ENCODE assay signal across 20 mouse cellular contexts in the genomic region with DNA sequence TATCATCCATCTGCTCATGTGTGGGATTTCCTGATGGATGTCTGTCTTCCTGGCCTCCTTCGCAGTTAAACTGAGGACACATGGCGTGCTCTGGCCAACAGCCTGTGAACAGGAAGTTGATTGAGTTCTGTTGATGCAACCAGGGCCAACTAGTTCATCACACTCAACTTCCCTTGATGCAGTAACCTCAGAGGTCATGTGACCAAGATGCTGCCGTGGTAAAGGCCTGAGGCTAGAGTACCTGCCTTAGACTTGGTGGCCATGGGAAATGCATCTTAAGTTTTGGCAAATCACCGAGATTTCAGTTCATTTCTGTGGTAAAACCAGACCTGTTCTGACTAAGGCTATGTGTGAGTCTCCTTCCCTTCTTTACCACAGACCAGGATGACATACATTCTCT. TPM values are rescaled to one million over a fixed set of nuclear protein-coding genes. Genes with fewer than 3 reads are reported as not detected.
A peak's percentile ranks its signal among the peaks of the same experiment; 100 is the strongest.
DNase-seq lines count a peak whose midpoint lies in the region; ATAC-seq and TF ChIP-seq lines count a peak whose summit lies in the region.
"Had no signal": no experiment of that assay in that cellular context is flagged by ENCODE, and none has a peak within 500 bp of the region (broad histone marks: within the 10 kb centered on the region; RNA-seq: fewer than 3 reads in every experiment).

No protein-coding gene starts in this region.

- peak; percentile 60 for ATAC-seq in inflammation-experienced regulatory T-cells, adult 6 months
- no peak for ATAC-seq in stomach, postnatal 0 days (ENCODE audit: low FRiP score, low TSS enrichment)

- no peaks in the 10 kb centered on the region for H3K9me3 ChIP-seq in CH12.LX (replicated peaks; ENCODE audit: low read length)
- no peaks in the 10 kb centered on the region for H3K9me3 ChIP-seq in stomach, postnatal 0 days (ENCODE audit: control insufficient read depth, low read length)
- H3K9me3 ChIP-seq: kidney, embryonic 15.5 days; liver, embryonic 15.5 days had no signal

- peaks cover 3 to 36% of the 10 kb centered on the region in 2 experiments for H3K4me1 ChIP-seq in CH12.LX (ENCODE audit: control insufficient read depth in 1 of 2, insufficient read depth in 2 of 2)
- no peaks in the 10 kb centered on the region for H3K4me1 ChIP-seq in stomach, postnatal 0 days (replicated peaks; ENCODE audit: control insufficient read depth, insufficient read depth)
- H3K4me1 ChIP-seq: kidney, embryonic 15.5 days; liver, embryonic 15.5 days had no signal

- no peak overlapping the region for H3K4me3 ChIP-seq in CH12.LX (replicated peaks in 1 of 3; ENCODE audit: low read depth in 2 of 3, low read length in 2 of 3, poor library complexity in 1 of 3)
- no peak overlapping the region for H3K4me3 ChIP-seq in myocyte
- H3K4me3 ChIP-seq in stomach, postnatal 0 days (ENCODE audit: low read depth, low read length): no peak overlapping the region
- H3K4me3 ChIP-seq: kidney, embryonic 15.5 days; liver, embryonic 15.5 days had no signal

- TF ChIP-seq EP300 in CH12.LX (IDR thresholded peaks at IDR 0.05; ENCODE audit: low read length): no peak
- TF ChIP-seq EP300 in stomach, postnatal 0 days (optimal IDR thresholded peaks at IDR 0.05): no peak

- H3K27me3 ChIP-seq in CH12.LX (replicated peaks) (no peaks in the 10 kb centered on the region), myocyte (ENCODE audit: control insufficient read depth, insufficient read depth, insufficient read length) (no peaks in the 10 kb centered on the region)
- no peaks in the 10 kb centered on the region for H3K27me3 ChIP-seq in stomach, postnatal 0 days (ENCODE audit: control insufficient read depth, insufficient read depth, low read length)
- H3K27me3 ChIP-seq: kidney, embryonic 15.5 days had no signal

- dilution Hi-C loops in CH12.LX (cut with MboI; ENCODE audit: extremely low pct_ligation_motif_present, extremely low pct_unique_long_range_greater_than_20kb, low sequenced_read_pairs): no loop called here

- H3K36me3 ChIP-seq in CH12.LX (replicated peaks in 1 of 2; ENCODE audit: control insufficient read depth in 1 of 2, insufficient read depth in 1 of 2, low read length in 1 of 2) (no peaks in the 10 kb centered on the region), myocyte (ENCODE audit: control insufficient read depth, insufficient read depth) (no peaks in the 10 kb centered on the region)
- H3K36me3 ChIP-seq in stomach, postnatal 0 days (ENCODE audit: control insufficient read depth, insufficient read depth, low read length): no peaks in the 10 kb centered on the region
- H3K36me3 ChIP-seq: kidney, embryonic 15.5 days; liver, embryonic 15.5 days had no signal

- no peaks in the 10 kb centered on the region for H3K79me2 ChIP-seq in CH12.LX (replicated peaks; ENCODE audit: control insufficient read depth, extremely low read depth, insufficient read depth, poor library complexity, severe bottlenecking)
- no peaks in the 10 kb centered on the region for H3K79me2 ChIP-seq in myocyte (ENCODE audit: control insufficient read depth, insufficient read depth)

- in situ Hi-C loops in CH12.LX (cut with MboI; ENCODE audit: low pct_ligation_motif_present, low pct_unique_long_range_greater_than_20kb, low sequenced_read_pairs): no loop called here

- TF ChIP-seq RAD21 in CH12.LX (IDR thresholded peaks at IDR 0.05; ENCODE audit: low read depth, low read length): no peak

- no peak overlapping the region for H3K4me2 ChIP-seq in CH12.LX (ENCODE audit: insufficient read depth, low read depth, poor library complexity, severe bottlenecking)
- H3K4me2 ChIP-seq in myocyte (ENCODE audit: low read depth): no peak overlapping the region
- no peak overlapping the region for H3K4me2 ChIP-seq in stomach, postnatal 0 days (replicated peaks; ENCODE audit: low read depth)
- H3K4me2 ChIP-seq: kidney, embryonic 15.5 days; liver, embryonic 15.5 days had no signal

- no peak overlapping the region for H3K27ac ChIP-seq in CH12.LX (ENCODE audit: insufficient read depth, low read depth)
- no peak overlapping the region for H3K27ac ChIP-seq in stomach, postnatal 0 days (replicated peaks)
- H3K27ac ChIP-seq: kidney, embryonic 15.5 days; liver, embryonic 15.5 days had no signal

- no peak overlapping the region for H3K9ac ChIP-seq in CH12.LX (ENCODE audit: insufficient read depth, low read depth)
- H3K9ac ChIP-seq in stomach, postnatal 0 days (ENCODE audit: low read length): no peak overlapping the region
- H3K9ac ChIP-seq: kidney, embryonic 15.5 days; liver, embryonic 15.5 days had no signal

- H3ac ChIP-seq in myocyte (ENCODE audit: control insufficient read depth, insufficient read length): no peak overlapping the region

- DNase-seq in 416B (ENCODE audit: low read depth) (peak; percentile 68), CH12.LX (ENCODE audit: extremely low read depth) (peak; percentile 62)
- no peak for DNase-seq in stomach, postnatal 0 days (ENCODE audit: low spot score)
- no peak for DNase-seq in urinary bladder, postnatal 36 days (ENCODE audit: low spot score in 2 of 2)
- DNase-seq in thymus, adult 18-20 months: no peak
- DNase-seq: adrenal gland, postnatal 36 days; cerebellum, adult 8-10 months; heart, adult 18-20 months had no signal

- no peak for TF ChIP-seq CTCF in CH12.LX (conservative IDR thresholded peaks at IDR 0.05 in 1 of 2, IDR thresholded peaks at IDR 0.05 in 1 of 2; ENCODE audit: low read depth in 2 of 2, low read length in 2 of 2)
- TF ChIP-seq CTCF in stomach, postnatal 0 days (IDR thresholded peaks at IDR 0.05; ENCODE audit: low read depth): no peak

- TF ChIP-seq POLR2A in CH12.LX (IDR thresholded peaks at IDR 0.05; ENCODE audit: low read depth, low read length) (no peak), myocyte (IDR thresholded peaks at IDR 0.05; ENCODE audit: insufficient read length, low read depth) (no peak)

- 66% methylated on average over 4 of the region's 4 CpGs for WGBS in stomach, postnatal 0 days

TF ChIP-seq in CH12.LX, 34 proteins besides CTCF, POLR2A, EP300 and RAD21:
- TF ChIP-seq ELF1 (IDR thresholded peaks at IDR 0.05; ENCODE audit: low read depth, low read length): no peak
- TF ChIP-seq ETS1 (conservative IDR thresholded peaks at IDR 0.05; ENCODE audit: low read depth, low read length): no peak
- no peak for TF ChIP-seq ZNF384 (IDR thresholded peaks at IDR 0.05; ENCODE audit: low read depth, low read length)
- TF ChIP-seq USF2 (conservative IDR thresholded peaks at IDR 0.05; ENCODE audit: low read depth, low read length): peak; percentile 51
- no peak for TF ChIP-seq JUN (IDR thresholded peaks at IDR 0.05; ENCODE audit: insufficient read depth, low read depth, low read length)
- peak; percentile 29; the same call in 1 of the 2 replicates for TF ChIP-seq BHLHE40 (IDR thresholded peaks at IDR 0.05; ENCODE audit: low read depth, low read length)
- peak; percentile 57 for TF ChIP-seq USF1 (IDR thresholded peaks at IDR 0.05; ENCODE audit: low read depth, low read length)

TF ChIP-seq in myocyte, 11 proteins besides CTCF, POLR2A, EP300 and RAD21:
- TF ChIP-seq USF1 (IDR thresholded peaks at IDR 0.05; ENCODE audit: low read depth) (peak; percentile 58), MYOG (IDR thresholded peaks at IDR 0.05; ENCODE audit: control insufficient read depth in 1 of 3, insufficient read depth in 1 of 3, insufficient read length in 2 of 3, low read depth in 2 of 3) (no peak)
TF ChIP-seq in myocyte: peak in this region for 1.

RNA-seq across cellular contexts. Expression of a gene that starts 6.1 kb away (rescaled TPM):
- total RNA-seq in CH12.LX (2012; rRNA removed): 0.04 TPM in 1 of 2 replicates, not detected in the other
- total RNA-seq in CH12.LX (2014; rRNA removed): 0.17 TPM in 1 of 2 replicates, not detected in the other
- 0.13 TPM in 1 of 2 replicates, not detected in the other for polyA plus RNA-seq in CH12.LX (2012; ENCODE audit: insufficient read length, low read depth)
- polyA plus RNA-seq in inflammation-experienced regulatory T-cells, adult 6 months (2017; shearing (Covaris generic)): under 1 TPM in 1 of 3 experiments, not detected in 2; 0.17 TPM
- polyA plus RNA-seq in myocyte (2012; fragmentation: generic; extraction: Trizol): not detected
- 4.6 and 5.8 TPM in 2 replicates for polyA plus RNA-seq in stomach, postnatal 0 days (2015; fragmentation: Nextera tagmentation; extraction: Ambion mirVana)
- total RNA-seq: gastrocnemius, adult 8-10 months; heart, adult 18-20 months; megakaryocyte-erythroid progenitor cell, adult 5-6 weeks had no signal
- polyA plus RNA-seq: embryonic facial prominence, embryonic 14.5 days; limb, embryonic 11.5 days; urinary bladder, adult 2 months had no signal

RNA-seq across cellular contexts. Expression of a gene that starts 18.8 kb away (rescaled TPM):
- total RNA-seq in CH12.LX (2012; rRNA removed) (13.3 and 15.0 TPM in 2 replicates), CH12.LX (2014; rRNA removed) (22.6 and 23.6 TPM in 2 replicates)
- polyA plus RNA-seq in CH12.LX (2012; ENCODE audit: insufficient read length, low read depth) (30.5 and 35.6 TPM in 2 replicates), myocyte (2012; fragmentation: generic; extraction: Trizol) (9.9 TPM)
- 10 to 100 TPM in 1 of 3 experiments, 1 to 10 TPM in 2; 3.2 to 46.2 (median 5.8) TPM for polyA plus RNA-seq in inflammation-experienced regulatory T-cells, adult 6 months (2017; shearing (Covaris generic))
- 9.0 and 9.8 TPM in 2 replicates for polyA plus RNA-seq in stomach, postnatal 0 days (2015; fragmentation: Nextera tagmentation; extraction: Ambion mirVana)
- total RNA-seq: gastrocnemius, adult 8-10 months had no signal

RNA-seq across cellular contexts. Expression of a gene that starts 55.1 kb away (rescaled TPM):
- total RNA-seq in CH12.LX (2012; rRNA removed): 0.13 TPM in 1 of 2 replicates, not detected in the other
- total RNA-seq in CH12.LX (2014; rRNA removed): 0.44 and 0.80 TPM in 2 replicates
- polyA plus RNA-seq in CH12.LX (2012; ENCODE audit: insufficient read length, low read depth): 0.23 and 0.65 TPM in 2 replicates
- 1 to 10 TPM in 1 of 3 experiments, not detected in 2; 2.1 TPM for polyA plus RNA-seq in inflammation-experienced regulatory T-cells, adult 6 months (2017; shearing (Covaris generic))
- polyA plus RNA-seq in myocyte (2012; fragmentation: generic; extraction: Trizol): 0.47 TPM
- polyA plus RNA-seq in stomach, postnatal 0 days (2015; fragmentation: Nextera tagmentation; extraction: Ambion mirVana): 0.22 and 0.61 TPM in 2 replicates
- total RNA-seq: gastrocnemius, adult 8-10 months; layer of hippocampus, adult 18-20 months; midbrain, postnatal 0 days had no signal
- polyA plus RNA-seq: hindbrain, embryonic 11.5 days; kidney, embryonic 15.5 days had no signal

Comparison
In these comparisons a context has a peak if more than half of its experiments do, and no peak if none do; other contexts are left out.
1. DNase-seq: peak in 416B (single experiment) and CH12.LX (single experiment); none in stomach, postnatal 0 days (single experiment), urinary bladder, postnatal 36 days (0 of 2) and thymus, adult 18-20 months (0 of 2).